Mouse (Mus musculus) thymus, adult 2 months (tissue): ENCODE data around the gene Efcab7. TPM values are rescaled to one million over a fixed set of nuclear protein-coding genes. Genes with fewer than 3 reads are reported as not detected.

ENCODE experiments used
- DNase-seq: peaks from one replicate; pipeline ENCODE4 v3.0.0; 2021
- H3K27ac ChIP-seq: fragments of 200-500 bp; 2 replicates; pipeline ENCODE4 v1.5.1; 2012; ENCODE audit warnings: low read length, control low read depth; ENCODE audit not compliant: control insufficient read depth, insufficient read depth
- H3K27me3 ChIP-seq: fragments of 200-500 bp; 2 replicates; pipeline ENCODE4 v1.6.1; 2012; ENCODE audit warnings: mild to moderate bottlenecking, low read length, moderate library complexity, mixed read lengths; ENCODE audit not compliant: control insufficient read depth, insufficient read depth
- H3K36me3 ChIP-seq: fragments of 200-500 bp; 2 replicates; pipeline ENCODE4 v1.6.1; 2012; ENCODE audit warnings: mild to moderate bottlenecking, low read length, moderate library complexity; ENCODE audit not compliant: control insufficient read depth, insufficient read depth
- H3K4me1 ChIP-seq: fragments of 200-500 bp; replicated peaks from 2 replicates; pipeline ENCODE4 v1.6.1; 2012; ENCODE audit warnings: low read length; ENCODE audit not compliant: control insufficient read depth, insufficient read depth
- H3K4me3 ChIP-seq: fragments of 200-500 bp; 2 replicates; pipeline ENCODE4 v1.5.1; 2012; ENCODE audit warnings: mild to moderate bottlenecking, low read length, control low read depth, moderate library complexity; ENCODE audit not compliant: control insufficient read depth, insufficient read depth
- CTCF ChIP-seq: fragments of 200-500 bp; IDR thresholded peaks from 2 replicates; pipeline ENCODE4 v1.5.1; 2012; ENCODE audit warnings: mild to moderate bottlenecking, control low read depth, low read length, moderate library complexity, borderline replicate concordance; ENCODE audit not compliant: control insufficient read depth, poor library complexity, insufficient read depth; ENCODE audit errors: extremely low read depth
- POLR2A ChIP-seq: fragments of 200-500 bp; IDR thresholded peaks from 2 replicates; pipeline ENCODE4 v1.6.1; 2012; ENCODE audit warnings: mild to moderate bottlenecking, low read length, control low read depth, moderate library complexity; ENCODE audit not compliant: control insufficient read depth, poor library complexity, insufficient read depth; ENCODE audit errors: extremely low read depth
- WGBS: fragments of 180-500 bp; shearing (Covaris S2); methylation state at CpG from one replicate; pipeline ENCODE4 v1.1.7; 2018; 5-methylcytosine and 5-hydroxymethylcytosine counted together
- polyA plus RNA-seq: library from polyadenylated mRNA; depleted of rRNA; stranded (reverse); fragments of >200 nt; gene quantifications from 2 replicates; pipeline ENCODE4 v1.2.3, GENCODE M21; 2012

The Efcab7 gene
- polyA plus RNA-seq, 1 experiment: 4.8 TPM

GRCm38 (mm10) chr4:99882405-99882804 is 53.4 kb downstream of the Efcab7 start:
- DNase-seq: no peak
- Histone ChIP-seq H3K36me3 (no peaks in the 10 kb centered on the region), H3K27me3 (no peaks in the 10 kb centered on the region), H3K27ac (no peak overlapping the region), H3K4me3 (no peak overlapping the region), H3K4me1 (no peaks in the 10 kb centered on the region)
- TF ChIP-seq CTCF: no peak
- no peak for TF ChIP-seq POLR2A

- no peak for TF ChIP-seq POLR2A
- no peak for TF ChIP-seq CTCF
- no peaks in the 10 kb centered on the region for H3K27me3 ChIP-seq
- WGBS: 74% methylated on average over 4 of the region's 4 CpGs
- no peaks in the 10 kb centered on the region for H3K4me1 ChIP-seq
- no peak for DNase-seq
- H3K4me3 ChIP-seq: no peak overlapping the region
- H3K36me3 ChIP-seq: no peaks in the 10 kb centered on the region
- H3K27ac ChIP-seq: no peak overlapping the region
These were observed 85.0 kb downstream of the Efcab7 start for GRCm38 (mm10) chr4:99913894-99914451.

- no peaks in the 10 kb centered on the region for H3K36me3 ChIP-seq
- 91% methylated on average over 4 of the region's 4 CpGs for WGBS
- no peak for DNase-seq
- H3K27me3 ChIP-seq: no peaks in the 10 kb centered on the region
- peaks cover 6% of the 10 kb centered on the region; the same call in 1 of the 2 replicates for H3K4me1 ChIP-seq
- TF ChIP-seq POLR2A: no peak
- H3K4me3 ChIP-seq: no peak overlapping the region
- H3K27ac ChIP-seq: no peak overlapping the region
These were observed 97.4 kb downstream of the Efcab7 start for GRCm38 (mm10) chr4:99926380-99926779.

- 51% methylated on average over 6 of the region's 6 CpGs for WGBS
- TF ChIP-seq POLR2A (no peak), CTCF (no peak)
- no peak for DNase-seq
- Histone ChIP-seq H3K4me1 (peaks cover 6% of the 10 kb centered on the region; the same call in 1 of the 2 replicates), H3K36me3 (no peaks in the 10 kb centered on the region), H3K4me3 (no peak overlapping the region), H3K27ac (no peak overlapping the region), H3K27me3 (no peaks in the 10 kb centered on the region)
These were observed 99.5 kb downstream of the Efcab7 start for GRCm38 (mm10) chr4:99928521-99928920.

GRCm38 (mm10) chr4:99929149-99929612 is 100.2 kb downstream of the Efcab7 start, which contains the start of gene Pgm1:
Gene Pgm1 (plus strand): TSS chr4:99929414.
- Histone ChIP-seq H3K4me3 (peak within 1 kb of the TSS; percentile 93), H3K4me1 (peaks cover 6% of the 10 kb centered on the region; the same call in 1 of the 2 replicates), H3K27ac (peak within 1 kb of the TSS; percentile 17), H3K36me3 (no peaks in the 10 kb centered on the region), H3K27me3 (no peaks in the 10 kb centered on the region)
- DNase-seq: no peak
- 3% methylated on average over 23 of the region's 23 CpGs for whole genome bisulfite sequencing
- TF ChIP-seq POLR2A (no peak; the same call in 1 of the 2 replicates), CTCF (no peak)

- DNase-seq: peak; percentile 70
- under 1% methylated on average over 57 of the region's 57 CpGs for WGBS
- peak; percentile 44; the same call in 1 of the 2 replicates for TF ChIP-seq POLR2A
- no peak for TF ChIP-seq CTCF
- H3K27me3 ChIP-seq: no peaks in the 10 kb centered on the region
- peak within 1 kb of the TSS; percentile 93 for H3K4me3 ChIP-seq
- H3K4me1 ChIP-seq: peaks cover 6% of the 10 kb centered on the region; the same call in 1 of the 2 replicates
- peak within 1 kb of the TSS; percentile 17 for H3K27ac ChIP-seq
- no peaks in the 10 kb centered on the region for H3K36me3 ChIP-seq
These were observed 100.9 kb downstream of the Efcab7 start, which contains the start of gene Itgb3bp for GRCm38 (mm10) chr4:99929613-99930517. Gene Itgb3bp (minus strand): TSS chr4:99929813.
